Mouse (Mus musculus) cerebellum, postnatal 14 days (tissue): Measurements from ENCODE around the gene Kcnj9.

Experiments used
- DNase-seq, 2 experiments: peaks; one replicate each; pipeline ENCODE4 v3.0.0; 2021; ENCODE audit warnings: mixed read lengths in 2 of 2

Gene Kcnj9

DNA sequence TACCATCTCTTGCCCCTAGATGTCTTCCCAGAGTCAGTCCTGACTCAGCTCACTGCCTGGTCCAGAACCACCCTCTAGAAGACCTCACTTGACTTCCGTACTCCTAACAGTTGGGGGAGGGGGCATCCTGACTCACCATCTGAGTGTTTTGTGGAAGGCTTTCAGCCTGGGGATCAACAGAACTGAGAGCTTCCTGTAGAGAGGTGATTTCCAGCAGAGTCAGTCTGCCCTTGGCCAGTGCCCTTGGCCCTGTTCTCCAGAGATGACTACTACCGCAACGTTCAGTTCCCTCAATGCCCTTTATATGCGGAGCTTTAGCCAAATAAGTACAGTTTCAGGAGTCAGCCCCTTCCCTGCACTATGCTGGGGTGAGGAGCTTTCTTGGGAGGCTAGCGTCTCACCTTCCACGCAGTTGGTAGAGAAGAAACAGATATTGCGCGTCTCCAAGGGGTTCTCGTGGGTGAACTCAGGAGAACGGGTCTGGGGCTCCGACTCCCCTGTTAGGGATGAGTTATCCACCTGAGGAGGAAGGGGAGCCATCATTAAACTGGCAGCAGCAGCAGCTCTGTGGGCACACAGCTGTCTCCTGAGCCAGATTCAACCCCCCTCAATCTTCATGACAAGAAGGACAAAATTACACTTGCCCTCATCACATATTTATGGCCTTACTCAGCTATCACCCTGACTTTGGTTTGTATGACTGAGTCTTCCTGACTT lies 40.1 kb downstream of the Kcnj9 start:
- no peak for DNase-seq

DNA sequence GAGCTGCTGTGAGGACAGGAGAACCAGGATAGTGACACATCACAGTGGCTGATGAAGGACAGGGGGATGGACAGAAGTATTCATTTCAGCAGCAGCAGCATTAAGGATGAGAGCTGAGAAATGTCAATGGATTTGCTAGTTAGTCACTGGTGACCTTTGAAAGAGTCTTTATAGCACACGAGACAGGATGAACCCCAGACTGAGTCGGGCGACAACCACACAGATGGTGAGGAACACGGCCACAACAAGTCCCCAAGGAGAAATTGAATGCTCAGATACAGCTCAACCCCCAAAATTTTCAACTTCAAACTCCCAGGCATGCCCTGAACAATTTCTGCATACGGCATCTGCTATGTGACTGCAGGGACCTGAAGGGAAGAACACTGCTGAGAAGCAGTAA lies 42.4 kb downstream of the Kcnj9 start:
- DNase-seq: no peak

DNA sequence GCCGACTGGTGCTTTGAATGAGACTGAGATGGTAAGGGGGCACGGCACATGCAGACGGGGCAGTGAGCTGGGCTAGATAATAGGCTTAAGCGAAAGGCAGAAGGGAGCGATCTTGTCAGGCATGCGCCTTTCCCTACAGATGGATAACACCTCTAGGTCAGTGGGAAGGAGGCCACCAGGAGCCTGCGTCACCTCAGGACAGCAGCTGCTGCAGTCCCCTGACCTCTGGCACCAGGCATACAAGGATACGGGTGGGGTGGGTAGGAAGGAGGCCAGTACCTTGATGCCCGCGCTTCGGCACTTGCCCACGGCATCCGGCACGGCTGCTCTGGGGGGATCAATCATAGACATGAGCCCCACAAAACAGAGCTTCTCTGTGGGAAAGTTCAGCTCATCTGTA lies 44.9 kb downstream of the Kcnj9 start:
- no peak for DNase-seq

DNA sequence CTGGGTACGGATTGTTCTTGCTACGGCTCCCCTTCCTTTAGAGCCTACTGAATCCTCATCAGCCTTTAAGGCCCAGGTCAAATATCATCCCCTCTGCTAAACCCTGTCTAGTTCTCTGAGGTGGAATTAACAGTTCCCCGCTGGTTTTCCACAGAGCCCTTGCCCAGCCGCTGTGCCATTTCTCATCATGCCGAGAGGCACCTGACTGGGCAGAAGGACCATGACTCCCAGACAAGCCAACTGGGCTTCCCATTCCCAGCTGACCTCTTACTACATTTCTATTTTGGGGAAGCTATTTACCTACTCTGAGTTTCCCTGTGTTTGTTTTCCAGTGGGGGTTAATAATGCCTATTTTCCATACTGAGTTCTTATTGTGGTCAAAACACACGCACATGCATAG lies 46.0 kb downstream of the Kcnj9 start:
- peak in 1 of 2 experiments; percentile 36 for DNase-seq

DNA sequence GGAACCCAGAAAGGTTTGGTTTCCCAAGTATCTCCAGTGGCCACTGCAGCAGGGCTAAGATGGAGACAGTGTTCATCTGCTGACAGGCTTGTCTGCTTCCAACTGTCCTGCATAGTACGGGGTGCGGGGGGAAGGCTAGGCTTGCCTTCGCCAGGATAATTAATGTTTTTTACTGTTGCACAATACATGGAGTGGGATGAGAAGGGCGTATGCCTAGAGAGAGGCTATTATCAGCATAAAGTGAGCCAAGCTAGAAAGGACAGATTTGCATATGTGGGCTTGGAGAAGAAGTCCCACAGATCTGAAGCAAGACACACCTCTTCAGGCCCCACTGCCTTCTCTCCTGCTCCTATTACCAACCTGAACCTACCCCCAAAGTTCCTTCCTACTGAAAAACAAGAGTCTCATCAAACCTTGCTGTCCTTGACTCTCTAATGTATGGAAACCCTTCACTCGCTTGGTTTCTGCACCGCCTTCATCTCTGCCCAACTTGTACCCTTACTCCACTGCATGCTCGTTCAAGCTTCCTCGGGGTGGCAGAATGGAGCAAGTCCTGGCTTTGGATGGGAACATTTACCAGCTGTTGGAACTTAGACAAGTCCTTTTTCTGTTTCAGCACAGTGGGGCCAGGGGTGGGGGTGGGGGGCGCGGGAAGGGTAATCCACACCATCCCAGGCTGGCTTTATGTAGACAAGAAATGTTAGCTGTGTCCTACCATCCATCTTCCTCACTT lies 47.4 kb downstream of the Kcnj9 start:
- no peak for DNase-seq

DNA sequence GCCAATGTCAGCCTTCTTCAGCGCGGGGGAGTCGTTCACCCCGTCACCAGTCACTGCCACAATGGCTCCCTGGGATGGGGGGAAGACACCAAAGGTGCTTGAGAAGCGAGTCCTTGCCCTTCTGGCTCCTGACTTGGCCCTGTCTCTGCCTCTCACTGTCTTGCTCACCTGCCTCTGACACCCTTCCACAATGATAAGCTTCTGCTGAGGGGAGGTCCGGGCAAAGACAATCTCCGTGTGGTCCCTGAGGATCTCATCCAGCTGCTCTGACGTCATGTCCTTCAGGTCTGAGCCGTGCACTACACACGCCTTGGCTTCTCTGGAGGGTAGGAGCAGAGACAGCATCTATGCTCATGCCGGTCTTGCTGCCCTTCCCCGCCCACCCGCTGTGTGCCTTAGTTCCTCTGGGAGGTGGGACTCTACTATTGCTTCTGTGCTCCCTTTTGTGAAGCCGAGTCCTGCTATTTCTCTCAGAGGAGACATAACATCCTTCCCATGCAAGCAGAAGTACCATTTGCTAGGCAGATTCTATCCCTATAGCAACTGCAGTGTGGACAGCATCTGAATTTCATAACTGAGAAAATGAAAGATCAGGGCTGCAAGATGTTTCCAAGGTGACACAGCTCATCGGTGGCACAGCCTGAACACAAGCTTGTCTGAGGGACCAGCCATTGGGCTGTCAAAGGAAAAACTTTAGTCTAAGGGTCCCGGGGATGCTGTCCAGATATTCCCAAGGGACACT lies 49.2 kb downstream of the Kcnj9 start:
- DNase-seq: no peak

DNA sequence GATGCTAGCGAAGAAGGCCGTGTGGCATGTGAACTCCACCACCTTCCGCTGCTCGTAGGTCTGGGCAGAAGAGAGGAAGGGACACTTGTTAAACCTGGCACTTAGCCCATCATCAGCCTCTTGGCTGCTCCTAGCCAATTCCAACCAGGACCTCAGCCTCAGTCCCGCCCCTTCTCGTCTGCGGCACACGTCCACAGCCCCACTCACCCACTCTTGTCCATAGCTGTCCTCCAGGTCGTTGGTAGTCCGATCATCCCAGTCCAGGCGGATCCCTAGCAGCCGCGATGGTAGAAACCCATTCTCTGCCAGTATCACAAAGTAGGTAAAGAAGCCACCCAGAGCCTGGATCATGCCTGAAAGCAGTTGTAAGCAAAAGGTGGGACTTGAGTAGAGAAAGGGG lies 50.8 kb downstream of the Kcnj9 start:
- no peak for DNase-seq

DNA sequence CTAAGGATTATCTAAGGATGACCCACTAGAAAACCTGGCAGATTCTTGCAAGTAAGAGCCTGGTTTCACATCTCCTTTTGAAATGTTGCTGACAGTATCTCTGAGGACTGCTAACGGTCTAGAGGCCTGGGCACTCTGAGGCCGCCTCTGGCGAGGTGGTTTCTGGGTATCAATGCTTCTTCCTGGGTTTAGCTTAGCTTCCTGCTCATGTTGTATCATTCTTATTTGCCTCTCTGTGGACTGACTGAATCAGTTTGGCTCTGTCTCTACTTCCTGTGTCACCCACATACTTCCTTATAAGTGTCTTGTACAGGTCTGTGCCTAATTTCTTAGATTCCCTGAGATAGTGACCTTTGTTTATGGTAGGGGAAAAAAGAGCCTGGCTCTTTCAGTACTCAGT lies 51.9 kb downstream of the Kcnj9 start:
- DNase-seq: no peak

DNA sequence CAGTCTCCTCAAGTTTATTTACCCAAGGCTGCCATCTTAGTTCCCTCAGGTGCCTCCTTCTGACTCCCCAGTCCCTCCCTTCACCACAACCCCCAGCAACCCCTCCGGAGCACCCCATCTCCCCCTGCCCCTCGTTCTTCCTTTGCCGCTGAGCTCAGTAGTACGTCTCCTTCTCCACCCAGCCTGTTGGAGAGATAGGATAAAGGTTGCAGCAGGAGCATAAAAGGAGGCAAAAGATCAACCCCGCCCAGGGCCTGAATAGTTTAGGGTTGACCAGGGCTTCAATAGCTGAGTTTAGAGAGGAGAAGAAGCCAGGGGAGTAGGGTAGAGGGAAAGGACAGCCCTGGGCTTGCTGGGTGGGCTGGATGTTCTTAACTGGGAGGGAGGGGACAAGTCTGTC lies 54.6 kb downstream of the Kcnj9 start:
- no peak for DNase-seq

DNA sequence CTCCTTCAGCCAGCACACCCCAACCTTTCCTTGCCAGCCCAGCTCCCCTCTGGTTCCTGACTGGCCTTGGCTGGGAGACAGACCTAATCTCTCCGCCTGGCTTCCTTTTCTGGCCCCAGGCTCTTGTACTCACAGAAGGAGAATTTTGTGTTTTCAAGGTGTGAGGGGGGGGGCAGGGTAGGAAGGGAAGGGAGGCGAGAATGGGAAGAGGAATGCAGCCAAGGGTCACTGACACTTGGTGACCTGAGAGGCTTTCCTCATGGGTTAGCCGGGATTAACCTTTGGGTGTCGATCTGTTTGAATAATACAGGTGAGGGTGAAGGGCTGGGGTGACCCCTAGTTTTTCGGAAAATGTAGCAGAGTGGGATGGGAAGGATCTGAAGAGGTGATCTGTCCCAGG lies 55.0 kb downstream of the Kcnj9 start:
- peak; percentile 29 to 35 for DNase-seq

DNA sequence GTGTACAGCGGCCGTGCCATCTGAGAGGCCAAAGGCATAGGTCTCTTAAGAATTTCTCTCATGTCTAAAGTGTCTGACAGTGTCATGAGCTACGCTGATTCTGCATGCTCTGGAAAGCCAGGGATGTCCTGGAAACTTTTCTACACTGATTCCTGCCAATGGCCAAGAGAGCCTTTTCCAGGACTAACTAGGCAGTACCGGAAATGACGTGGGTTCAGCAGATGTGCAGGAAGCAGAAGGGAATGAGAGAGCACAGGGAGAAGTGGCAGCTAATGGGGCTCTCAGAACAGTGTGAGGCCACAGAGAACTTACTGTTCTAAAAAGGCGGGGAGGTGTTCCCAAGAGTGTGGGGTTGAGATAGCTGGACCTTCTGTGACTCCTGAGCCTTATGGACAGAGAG lies 55.7 kb downstream of the Kcnj9 start:
- DNase-seq: no peak

DNA sequence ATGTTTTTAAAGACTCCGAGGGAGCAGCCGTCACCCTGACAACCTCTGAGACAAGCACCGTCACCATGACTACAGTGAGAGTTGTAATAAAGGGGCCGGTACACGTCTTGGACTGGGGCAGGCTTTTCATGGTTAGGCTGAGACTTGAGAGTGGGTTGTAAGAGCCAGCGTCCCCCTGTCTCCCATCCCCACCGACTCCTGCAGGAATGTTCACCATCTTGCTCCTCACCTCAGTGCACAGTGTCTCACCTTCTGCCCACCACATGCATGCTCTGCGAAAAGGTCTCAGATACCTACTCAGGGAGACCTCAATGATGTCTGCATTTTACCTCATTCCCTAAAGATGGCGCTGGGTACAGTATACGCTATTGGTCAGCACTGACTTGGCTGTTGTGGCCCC lies 57.4 kb downstream of the Kcnj9 start:
- no peak for DNase-seq

DNA sequence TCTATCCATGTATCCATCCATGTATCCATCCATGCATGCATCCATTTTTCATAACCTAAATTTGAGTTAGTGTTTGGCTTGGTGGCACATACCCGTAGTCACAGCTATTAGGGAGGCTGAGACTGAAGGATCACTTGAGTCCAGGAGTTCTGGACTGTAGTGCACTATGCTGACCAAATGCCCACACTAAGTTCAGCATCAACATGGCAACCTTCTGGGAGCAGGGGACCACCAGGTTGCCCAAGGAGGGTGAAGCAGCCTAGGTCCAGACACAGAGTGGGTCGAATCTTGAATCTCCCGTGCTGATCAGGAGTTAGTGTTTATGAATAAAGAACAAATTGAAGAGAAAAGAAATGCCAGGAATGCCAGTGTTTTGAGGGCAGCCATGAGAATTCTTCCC lies 57.9 kb downstream of the Kcnj9 start:
- DNase-seq: no peak
